Mouse (Mus musculus): Measurements from ENCODE around the gene Zfp503. TPM values are rescaled to one million over a fixed set of nuclear protein-coding genes. Genes with fewer than 3 reads are reported as not detected.
A peak's percentile ranks its signal among the peaks of the same experiment; 100 is the strongest.

Zfp503 gene
- polyA plus RNA-seq, 1 experiment from 2014 or later: 41.4 TPM

DNA sequence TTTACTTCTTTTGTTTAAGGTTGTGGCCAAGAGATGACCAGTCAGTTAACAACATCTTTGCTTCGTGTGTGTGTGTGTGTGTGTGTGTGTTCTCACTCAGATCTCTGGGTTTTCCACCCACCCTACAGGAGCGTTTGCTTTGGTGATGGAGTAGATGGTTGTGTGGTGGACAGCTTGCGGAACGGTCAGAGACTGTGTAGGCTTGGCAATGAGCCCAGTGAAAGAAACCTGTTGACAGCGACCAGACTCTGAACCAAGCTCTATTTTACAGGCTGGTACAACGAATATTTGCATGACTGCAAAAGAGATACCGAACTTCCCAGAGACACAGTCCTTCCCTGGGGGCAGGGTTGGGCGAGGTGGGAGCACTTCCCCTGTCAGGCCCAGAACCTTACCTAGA lies 30.2 kb downstream of the Zfp503 start:
- no peaks in the 10 kb centered on the region for H3K27me3 ChIP-seq (ENCODE audit: insufficient read depth, low read length)
- no peak overlapping the region for H3K9ac ChIP-seq (ENCODE audit: low read depth, low read length)
- H3K4me2 ChIP-seq (ENCODE audit: low read length): no peak overlapping the region
- TF ChIP-seq CTCF (IDR thresholded peaks at IDR 0.05; ENCODE audit: low read depth): no peak
- no peaks in the 10 kb centered on the region; the same call in 1 of the 2 replicates for H3K9me3 ChIP-seq (replicated peaks; ENCODE audit: low read length)
- 50% methylated on average over 8 of the region's 8 CpGs for WGBS
- DNase-seq (ENCODE audit: low spot score) (no peak), ATAC-seq (replicated peaks; ENCODE audit: low FRiP score, low read depth) (no peak)
- no peak overlapping the region for H3K27ac ChIP-seq
- H3K4me3 ChIP-seq (replicated peaks; ENCODE audit: low read depth, low read length): no peak overlapping the region
- H3K4me1 ChIP-seq (replicated peaks; ENCODE audit: insufficient read depth, low read length): no peaks in the 10 kb centered on the region; the same call in 1 of the 2 replicates
- no peaks in the 10 kb centered on the region for H3K36me3 ChIP-seq (ENCODE audit: insufficient read depth, low read length)

DNA sequence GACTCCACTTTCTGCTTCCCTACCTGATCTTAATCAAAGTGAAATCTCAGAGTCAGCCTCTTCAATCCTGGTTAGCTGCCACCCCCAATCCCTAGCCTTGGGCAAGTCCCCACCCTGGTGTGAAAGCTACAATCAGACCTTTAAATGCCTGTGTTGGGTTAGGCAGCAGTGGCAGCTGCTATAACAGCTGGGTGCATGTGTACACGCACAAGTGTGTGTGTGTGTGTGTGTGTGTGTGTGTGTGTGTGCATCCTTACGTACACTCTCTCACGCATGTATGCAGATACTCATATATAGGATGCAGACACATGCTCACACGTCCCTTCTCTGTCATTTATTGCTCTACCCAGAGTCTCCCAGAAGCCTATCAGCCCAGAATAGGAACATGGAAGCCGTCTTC lies 30.8 kb downstream of the Zfp503 start:
- DNase-seq (ENCODE audit: low spot score): no peak
- no peak overlapping the region for H3K4me2 ChIP-seq (ENCODE audit: low read length)
- H3K9me3 ChIP-seq (replicated peaks; ENCODE audit: low read length): no peaks in the 10 kb centered on the region; the same call in 1 of the 2 replicates
- WGBS: 86% methylated on average over 5 of the region's 5 CpGs
- H3K9ac ChIP-seq (ENCODE audit: low read depth, low read length): no peak overlapping the region
- no peak overlapping the region for H3K27ac ChIP-seq
- H3K27me3 ChIP-seq (ENCODE audit: insufficient read depth, low read length): no peaks in the 10 kb centered on the region
- no peak for ATAC-seq (replicated peaks; ENCODE audit: low FRiP score, low read depth)
- H3K4me3 ChIP-seq (replicated peaks; ENCODE audit: low read depth, low read length): no peak overlapping the region
- no peak for TF ChIP-seq CTCF (IDR thresholded peaks at IDR 0.05; ENCODE audit: low read depth)
- no peaks in the 10 kb centered on the region; the same call in 1 of the 2 replicates for H3K4me1 ChIP-seq (replicated peaks; ENCODE audit: insufficient read depth, low read length)
- no peaks in the 10 kb centered on the region for H3K36me3 ChIP-seq (ENCODE audit: insufficient read depth, low read length)

DNA sequence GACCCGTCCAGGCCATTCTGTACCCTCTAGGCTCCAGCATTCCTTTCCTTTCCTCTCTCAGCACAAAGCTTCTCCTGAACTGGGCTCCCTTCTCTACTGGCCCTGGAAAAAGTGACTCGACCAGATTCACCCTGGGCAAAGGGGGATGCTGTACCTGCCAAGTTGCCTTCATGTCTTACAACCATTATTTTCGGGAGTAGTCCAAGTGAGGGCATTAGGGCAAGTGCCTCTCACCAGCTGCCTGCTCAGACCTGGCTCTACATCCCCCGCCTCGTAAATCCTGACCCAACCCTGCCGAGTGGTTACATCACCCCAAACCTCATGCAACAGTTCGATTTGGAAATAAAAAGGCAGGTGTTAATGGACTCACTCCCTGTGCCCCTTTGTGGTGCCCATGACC lies 36.9 kb downstream of the Zfp503 start:
- H3K27ac ChIP-seq: peak overlapping the region; percentile 31; the same call in 1 of the 2 replicates
- peak; percentile 23; the same call in 1 of the 2 replicates for ATAC-seq (replicated peaks; ENCODE audit: low FRiP score, low read depth)
- TF ChIP-seq CTCF (IDR thresholded peaks at IDR 0.05; ENCODE audit: low read depth): no peak

DNA sequence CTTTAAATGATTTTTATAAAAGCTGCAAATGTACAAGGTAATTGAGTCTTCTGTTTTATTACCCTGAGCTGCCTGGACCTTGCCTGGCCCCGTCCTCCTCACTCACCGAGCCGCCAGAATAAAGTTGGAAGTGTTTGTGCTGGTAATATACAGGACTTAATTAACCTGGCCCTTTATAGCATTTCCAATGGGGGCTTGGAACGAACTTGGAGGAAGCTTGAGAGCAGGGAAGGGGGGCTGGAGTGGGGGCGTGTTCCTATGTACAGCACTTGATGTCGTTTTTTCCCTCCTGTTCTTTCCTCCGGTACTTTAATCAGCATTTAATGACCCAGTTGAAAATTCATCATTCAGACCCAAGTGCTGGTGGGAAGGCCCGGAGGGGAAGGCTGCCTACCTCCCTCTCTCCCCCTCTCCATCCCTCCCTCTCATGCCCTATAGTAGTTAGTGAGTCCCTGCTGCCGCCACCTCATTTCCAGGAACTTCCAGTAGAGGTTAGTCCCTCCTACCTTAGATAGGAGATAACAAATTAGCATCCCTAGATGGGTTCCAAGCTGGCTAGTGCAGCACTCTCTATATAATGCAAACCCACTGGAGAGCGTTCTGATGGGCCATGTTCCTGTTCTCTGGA lies 37.4 kb downstream of the Zfp503 start:
- H3K4me3 ChIP-seq (replicated peaks; ENCODE audit: low read depth, low read length): no peak overlapping the region
- no peaks in the 10 kb centered on the region for H3K36me3 ChIP-seq (ENCODE audit: insufficient read depth, low read length)
- TF ChIP-seq CTCF (IDR thresholded peaks at IDR 0.05; ENCODE audit: low read depth): no peak
- H3K9me3 ChIP-seq (replicated peaks; ENCODE audit: low read length): no peaks in the 10 kb centered on the region; the same call in 1 of the 2 replicates
- no peak overlapping the region for H3K9ac ChIP-seq (ENCODE audit: low read depth, low read length)
- H3K27me3 ChIP-seq (ENCODE audit: insufficient read depth, low read length): no peaks in the 10 kb centered on the region
- DNase-seq (ENCODE audit: low spot score) (peak; percentile 79), ATAC-seq (replicated peaks; ENCODE audit: low FRiP score, low read depth) (peak; percentile 77)
- H3K27ac ChIP-seq: peak overlapping the region; percentile 31; the same call in 1 of the 2 replicates
- 0 out of 2 replicates have a peak, but pooled peaks cover 6% of the 10 kb centered on the region for H3K4me1 ChIP-seq (replicated peaks; ENCODE audit: insufficient read depth, low read length)
- 15% methylated on average over 10 of the region's 10 CpGs for WGBS
- H3K4me2 ChIP-seq (ENCODE audit: low read length): no peak overlapping the region

More for the DNA sequence above, 36.9 kb downstream of the Zfp503 start:
- Histone ChIP-seq H3K36me3 (ENCODE audit: insufficient read depth, low read length) (no peaks in the 10 kb centered on the region), H3K4me3 (replicated peaks; ENCODE audit: low read depth, low read length) (no peak overlapping the region), H3K27me3 (ENCODE audit: insufficient read depth, low read length) (no peaks in the 10 kb centered on the region), H3K4me2 (ENCODE audit: low read length) (no peak overlapping the region), H3K9ac (ENCODE audit: low read depth, low read length) (no peak overlapping the region), H3K4me1 (replicated peaks; ENCODE audit: insufficient read depth, low read length) (0 out of 2 replicates have a peak, but pooled peaks cover 6% of the 10 kb centered on the region), H3K9me3 (replicated peaks; ENCODE audit: low read length) (no peaks in the 10 kb centered on the region; the same call in 1 of the 2 replicates)
- WGBS: 27% methylated on average over 7 of the region's 7 CpGs
- DNase-seq (ENCODE audit: low spot score): peak; percentile 62

DNA sequence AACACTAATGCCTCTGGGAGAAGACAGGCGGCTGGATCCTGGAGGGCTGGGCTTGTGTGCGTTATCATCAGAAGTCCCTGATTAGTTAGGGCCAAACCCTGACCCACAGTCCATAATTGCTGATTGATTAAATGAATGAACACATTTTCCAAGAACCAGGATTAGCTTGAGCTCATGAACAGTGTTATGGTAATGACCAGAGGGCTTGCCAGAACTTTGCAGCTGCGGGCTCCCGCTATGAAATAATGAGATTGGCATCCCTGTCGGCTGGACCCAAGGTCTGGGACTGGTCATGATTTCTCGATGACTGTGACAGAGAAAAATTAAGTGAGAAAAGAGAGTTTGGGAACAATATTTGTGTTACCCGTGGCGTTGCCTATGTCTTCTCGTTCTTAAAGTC lies 44.5 kb downstream of the Zfp503 start:
- DNase-seq (ENCODE audit: low spot score) (no peak), ATAC-seq (replicated peaks; ENCODE audit: low FRiP score, low read depth) (no peak)
- no peak for TF ChIP-seq CTCF (IDR thresholded peaks at IDR 0.05; ENCODE audit: low read depth)
- Histone ChIP-seq H3K27ac (no peak overlapping the region), H3K9ac (ENCODE audit: low read depth, low read length) (no peak overlapping the region), H3K4me1 (replicated peaks; ENCODE audit: insufficient read depth, low read length) (no peaks in the 10 kb centered on the region), H3K4me2 (ENCODE audit: low read length) (no peak overlapping the region), H3K36me3 (ENCODE audit: insufficient read depth, low read length) (no peaks in the 10 kb centered on the region), H3K27me3 (ENCODE audit: insufficient read depth, low read length) (no peaks in the 10 kb centered on the region), H3K9me3 (replicated peaks; ENCODE audit: low read length) (no peaks in the 10 kb centered on the region), H3K4me3 (replicated peaks; ENCODE audit: low read depth, low read length) (no peak overlapping the region)
- WGBS: 91% methylated on average over 9 of the region's 9 CpGs

DNA sequence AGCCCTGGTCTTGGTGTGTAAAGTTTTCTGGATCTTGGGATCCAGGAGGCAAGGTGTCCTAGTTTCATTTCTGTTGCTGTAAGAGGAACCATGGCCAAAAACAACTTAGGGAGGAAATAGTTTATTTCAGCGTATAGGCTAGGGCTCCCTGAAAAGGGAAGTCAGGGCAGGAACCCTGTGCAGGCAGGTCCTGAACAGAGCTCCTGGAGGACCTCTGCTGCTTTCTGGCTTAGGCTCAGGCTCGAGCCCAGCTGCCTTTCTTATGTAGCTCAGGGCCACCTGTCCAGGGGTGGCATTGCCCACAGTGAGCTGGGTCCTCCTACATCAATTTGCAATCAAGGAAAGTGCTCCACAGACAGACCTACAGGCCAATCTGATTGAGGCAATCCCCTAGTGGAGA lies 47.8 kb downstream of the Zfp503 start:
- no peak for ATAC-seq (replicated peaks; ENCODE audit: low FRiP score, low read depth)
- no peak overlapping the region for H3K27ac ChIP-seq
- 41% methylated on average over 2 of the region's 2 CpGs for WGBS
- no peaks in the 10 kb centered on the region for H3K27me3 ChIP-seq (ENCODE audit: insufficient read depth, low read length)
- H3K9ac ChIP-seq (ENCODE audit: low read depth, low read length): no peak overlapping the region
- no peaks in the 10 kb centered on the region for H3K9me3 ChIP-seq (replicated peaks; ENCODE audit: low read length)
- no peak overlapping the region for H3K4me2 ChIP-seq (ENCODE audit: low read length)
- no peak overlapping the region for H3K4me3 ChIP-seq (replicated peaks; ENCODE audit: low read depth, low read length)
- no peak for TF ChIP-seq CTCF (IDR thresholded peaks at IDR 0.05; ENCODE audit: low read depth)
- DNase-seq (ENCODE audit: low spot score): no peak
- no peaks in the 10 kb centered on the region for H3K36me3 ChIP-seq (ENCODE audit: insufficient read depth, low read length)
- no peaks in the 10 kb centered on the region for H3K4me1 ChIP-seq (replicated peaks; ENCODE audit: insufficient read depth, low read length)

All from kidney, postnatal 0 days (tissue).